Mouse (Mus musculus): ENCODE data around the gene Fezf1. TPM values are rescaled to one million over a fixed set of nuclear protein-coding genes. Genes with fewer than 3 reads are reported as not detected.
A peak's percentile ranks its signal among the peaks of the same experiment; 100 is the strongest.

Gene Fezf1
- polyA plus RNA-seq, 1 experiment from 2014 or later = not detected

- ATAC-seq (ENCODE audit: insufficient read depth, low FRiP score, low TSS enrichment) = no peak
- no peak overlapping the region for H3K9ac ChIP-seq (ENCODE audit: low read length)
- 11% methylated on average over 9 of the region's 9 CpGs for WGBS
- H3K27me3 ChIP-seq (ENCODE audit: control insufficient read depth, insufficient read depth, low read length) = peaks cover 80% of the 10 kb centered on the region
- H3K4me1 ChIP-seq (ENCODE audit: control insufficient read depth, insufficient read depth, low read length) = 0 out of 2 replicates have a peak, but pooled peaks cover 4% of the 10 kb centered on the region
- no peak overlapping the region for H3K4me3 ChIP-seq (ENCODE audit: low read depth, low read length)
- DNase-seq (ENCODE audit: low spot score) = no peak
- no peak overlapping the region for H3K4me2 ChIP-seq (ENCODE audit: low read depth)
- H3K27ac ChIP-seq (ENCODE audit: low read depth, low read length) = no peak overlapping the region
- H3K36me3 ChIP-seq (ENCODE audit: control insufficient read depth, insufficient read depth, low read length) = no peaks in the 10 kb centered on the region
- no peaks in the 10 kb centered on the region for H3K9me3 ChIP-seq (ENCODE audit: control insufficient read depth, low read length)
Measured at GRCm38 (mm10) chr6:23245121-23245520, 3.0 kb downstream of the Fezf1 start.

DNA sequence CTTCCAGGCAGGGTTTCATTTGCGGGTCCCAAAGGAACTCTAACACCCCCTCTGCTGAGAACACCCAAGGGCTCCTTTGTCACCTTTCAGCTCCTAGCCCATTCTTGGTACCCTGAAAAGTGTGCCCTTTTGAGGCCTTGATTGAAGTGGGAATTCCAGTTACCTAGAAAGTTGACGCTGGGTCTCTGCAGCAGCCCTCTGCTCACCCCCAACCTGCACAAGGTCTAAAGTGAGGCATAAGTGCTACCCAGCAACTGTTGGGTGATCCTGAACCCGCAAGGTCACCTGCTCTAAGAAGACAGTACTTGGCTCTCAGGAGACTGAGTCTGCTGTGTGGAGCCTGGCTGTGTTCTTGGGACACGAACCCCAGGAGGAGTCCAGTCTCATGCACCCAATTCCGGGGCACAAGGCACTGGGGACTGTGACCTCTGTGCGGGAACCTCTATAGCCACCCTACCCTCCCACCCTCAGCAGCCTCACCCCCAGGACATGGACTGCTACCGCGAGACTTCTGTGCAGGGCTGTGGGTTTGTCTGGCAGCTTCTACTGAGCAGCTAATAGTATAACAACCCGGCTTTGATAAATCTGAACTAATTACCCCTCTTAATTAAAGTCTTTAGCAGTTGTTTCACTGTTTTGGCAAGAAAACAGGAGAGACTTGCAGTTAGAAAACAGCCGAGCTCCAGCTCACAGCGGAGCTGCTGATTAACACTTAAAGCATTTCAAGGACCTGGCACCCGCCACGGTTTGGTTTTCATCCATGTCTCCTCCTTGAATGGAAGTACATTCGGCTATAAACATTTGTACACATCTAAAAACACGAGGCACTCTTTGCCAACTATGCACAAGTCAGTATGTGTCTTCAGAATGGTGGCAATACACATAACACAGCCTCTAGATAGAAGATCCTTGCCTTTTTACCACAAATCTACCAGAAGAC lies 4.1 kb downstream of the Fezf1 start:
- H3K36me3 ChIP-seq (ENCODE audit: control insufficient read depth, insufficient read depth, low read length) = no peaks in the 10 kb centered on the region
- ATAC-seq (ENCODE audit: insufficient read depth, low FRiP score, low TSS enrichment) (no peak), DNase-seq (ENCODE audit: low spot score) (peak; percentile 34)
- no peak overlapping the region for H3K27ac ChIP-seq (ENCODE audit: low read depth, low read length)
- H3K4me2 ChIP-seq (ENCODE audit: low read depth) = no peak overlapping the region
- WGBS = 2% methylated on average over 15 of the region's 15 CpGs
- no peaks in the 10 kb centered on the region for H3K9me3 ChIP-seq (ENCODE audit: control insufficient read depth, low read length)
- H3K27me3 ChIP-seq (ENCODE audit: control insufficient read depth, insufficient read depth, low read length) = peaks cover 70% of the 10 kb centered on the region
- H3K9ac ChIP-seq (ENCODE audit: low read length) = no peak overlapping the region
- 0 out of 2 replicates have a peak, but pooled peaks cover 4% of the 10 kb centered on the region for H3K4me1 ChIP-seq (ENCODE audit: control insufficient read depth, insufficient read depth, low read length)
- no peak overlapping the region for H3K4me3 ChIP-seq (ENCODE audit: low read depth, low read length)

DNA sequence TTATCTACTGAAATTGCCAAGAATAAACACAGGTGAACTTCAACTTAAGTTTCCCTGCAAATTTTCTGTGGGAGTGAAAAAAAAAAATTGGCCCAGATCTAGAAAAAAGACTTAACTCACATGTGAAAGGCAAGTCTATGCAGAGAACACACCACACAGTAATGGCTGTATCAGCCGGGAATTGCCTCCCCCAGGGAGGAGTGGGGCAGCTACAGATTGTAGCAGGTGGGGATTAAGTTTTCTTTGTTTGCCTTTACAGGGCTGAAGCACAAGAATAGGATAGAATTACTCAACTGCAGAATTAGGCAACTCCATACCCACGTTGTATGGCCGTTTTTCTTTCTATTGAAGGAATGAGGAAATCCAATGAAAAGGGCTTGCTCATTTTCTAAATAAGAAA lies 36.7 kb downstream of the Fezf1 start:
- DNase-seq (ENCODE audit: low spot score) (no peak), ATAC-seq (ENCODE audit: insufficient read depth, low FRiP score, low TSS enrichment) (no peak)
- no peak overlapping the region for H3K4me2 ChIP-seq (ENCODE audit: low read depth)
- H3K36me3 ChIP-seq (ENCODE audit: control insufficient read depth, insufficient read depth, low read length) = no peaks in the 10 kb centered on the region
- H3K4me1 ChIP-seq (ENCODE audit: control insufficient read depth, insufficient read depth, low read length) = no peaks in the 10 kb centered on the region
- no peak overlapping the region for H3K9ac ChIP-seq (ENCODE audit: low read length)
- H3K9me3 ChIP-seq (ENCODE audit: control insufficient read depth, low read length) = no peaks in the 10 kb centered on the region
- no peak overlapping the region for H3K27ac ChIP-seq (ENCODE audit: low read depth, low read length)
- H3K27me3 ChIP-seq (ENCODE audit: control insufficient read depth, insufficient read depth, low read length) = no peaks in the 10 kb centered on the region
- H3K4me3 ChIP-seq (ENCODE audit: low read depth, low read length) = no peak overlapping the region
- WGBS = 60% methylated on average over 3 of the region's 3 CpGs

GRCm38 (mm10) chr6:23207791-23208190 lies 40.4 kb downstream of the Fezf1 start:
- H3K4me3 ChIP-seq (ENCODE audit: low read depth, low read length) = no peak overlapping the region
- no peaks in the 10 kb centered on the region for H3K27me3 ChIP-seq (ENCODE audit: control insufficient read depth, insufficient read depth, low read length)
- no peak overlapping the region for H3K4me2 ChIP-seq (ENCODE audit: low read depth)
- H3K9ac ChIP-seq (ENCODE audit: low read length) = no peak overlapping the region
- no peak for ATAC-seq (ENCODE audit: insufficient read depth, low FRiP score, low TSS enrichment)
- no peaks in the 10 kb centered on the region for H3K9me3 ChIP-seq (ENCODE audit: control insufficient read depth, low read length)
- no peak for DNase-seq (ENCODE audit: low spot score)
- WGBS = 69% methylated on average over 4 of the region's 4 CpGs
- no peaks in the 10 kb centered on the region for H3K36me3 ChIP-seq (ENCODE audit: control insufficient read depth, insufficient read depth, low read length)
- H3K4me1 ChIP-seq (ENCODE audit: control insufficient read depth, insufficient read depth, low read length) = no peaks in the 10 kb centered on the region
- no peak overlapping the region for H3K27ac ChIP-seq (ENCODE audit: low read depth, low read length)

DNA sequence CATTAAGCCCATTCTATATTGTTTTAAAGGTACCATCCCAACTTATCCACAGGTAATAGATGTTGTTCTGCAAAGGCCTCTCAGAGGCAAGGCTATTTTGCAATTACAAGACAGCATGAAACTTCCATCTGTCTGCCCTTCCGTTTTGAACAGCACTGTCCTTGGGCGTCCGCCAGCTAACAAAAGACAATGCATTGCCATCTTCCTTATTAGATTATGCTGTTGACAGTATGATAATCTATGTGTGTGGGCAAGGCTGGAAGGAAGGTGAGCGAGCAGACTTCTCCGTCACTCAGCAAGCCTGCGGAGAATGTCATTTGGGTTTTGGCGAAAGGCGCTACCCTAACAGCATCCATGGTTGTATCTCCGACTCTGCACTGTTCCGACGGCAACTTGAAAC lies 45.5 kb downstream of the Fezf1 start:
- H3K9ac ChIP-seq (ENCODE audit: low read length) = no peak overlapping the region
- H3K36me3 ChIP-seq (ENCODE audit: control insufficient read depth, insufficient read depth, low read length) = no peaks in the 10 kb centered on the region
- WGBS = 87% methylated on average over 11 of the region's 11 CpGs
- no peaks in the 10 kb centered on the region for H3K27me3 ChIP-seq (ENCODE audit: control insufficient read depth, insufficient read depth, low read length)
- H3K9me3 ChIP-seq (ENCODE audit: control insufficient read depth, low read length) = no peaks in the 10 kb centered on the region
- DNase-seq (ENCODE audit: low spot score) (no peak), ATAC-seq (ENCODE audit: insufficient read depth, low FRiP score, low TSS enrichment) (no peak)
- no peak overlapping the region for H3K4me3 ChIP-seq (ENCODE audit: low read depth, low read length)
- no peak overlapping the region for H3K4me2 ChIP-seq (ENCODE audit: low read depth)
- H3K4me1 ChIP-seq (ENCODE audit: control insufficient read depth, insufficient read depth, low read length) = no peaks in the 10 kb centered on the region
- no peak overlapping the region for H3K27ac ChIP-seq (ENCODE audit: low read depth, low read length)

Other genes starting within 250 kb of the Fezf1 start
- 1.1 and 1.3 TPM in 2 replicates for gene Aass, start 115.4 kb downstream of the Fezf1 start, polyA plus RNA-seq (2014; fragmentation: Nextera tagmentation; extraction: Ambion mirVana)